21 mouse cellular contexts compared by ENCODE assay signal in the genomic region with DNA sequence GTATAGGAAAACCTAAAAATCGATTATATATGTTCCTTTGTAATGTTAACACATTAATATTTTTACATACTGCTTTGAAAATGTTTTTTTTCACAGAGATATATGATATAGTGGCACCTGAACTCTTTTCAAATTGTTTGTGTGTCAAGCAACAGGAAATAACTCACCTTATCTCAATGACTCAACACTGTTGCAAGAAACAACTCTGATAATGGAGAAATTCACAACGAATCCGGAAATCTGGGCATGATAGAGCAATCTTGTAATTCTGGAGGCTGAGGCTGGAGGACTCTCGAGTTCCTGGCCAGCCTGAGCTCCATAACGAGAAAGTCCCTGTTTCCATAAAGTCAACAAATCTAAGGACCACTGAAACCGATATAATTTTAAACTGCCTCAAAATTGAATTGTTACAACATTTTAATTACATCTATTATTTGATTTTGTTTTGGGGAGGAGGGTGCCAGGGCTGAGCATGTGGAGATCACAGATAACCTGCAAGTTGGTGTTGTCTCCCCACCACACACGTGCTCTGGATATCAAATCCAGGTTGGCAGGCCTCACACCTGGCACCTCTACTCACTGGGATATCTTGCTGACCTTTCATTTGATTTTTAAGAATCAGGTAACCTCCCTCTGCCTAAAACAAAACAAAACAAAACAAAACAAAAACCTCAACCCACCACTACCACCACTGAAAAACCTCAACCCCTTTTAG. TPM values are rescaled to one million over a fixed set of nuclear protein-coding genes. Genes with fewer than 3 reads are reported as not detected.
DNase-seq lines count a peak whose midpoint lies in the region; ATAC-seq and TF ChIP-seq lines count a peak whose summit lies in the region.
"Had no signal": no experiment of that assay in that cellular context is flagged by ENCODE, and none has a peak within 500 bp of the region (broad histone marks: within the 10 kb centered on the region; RNA-seq: fewer than 3 reads in every experiment).

No protein-coding gene starts in this region.

- WGBS in heart, embryonic 15.5 days: 60% methylated on average over 7 of the region's 7 CpGs
- WGBS in liver, embryonic 14.5 days (ENCODE audit: insufficient replicate concordance): 20% methylated on average over 7 of the region's 7 CpGs
- WGBS in forebrain, postnatal 0 days: 91% methylated on average over 7 of the region's 7 CpGs

- TF ChIP-seq EP300 in liver, embryonic 14.5 days (IDR thresholded peaks at IDR 0.05; ENCODE audit: low read depth): peak; percentile 57

- H3K9ac ChIP-seq in heart, embryonic 15.5 days: no peak overlapping the region
- peak overlapping the region; percentile 96 for H3K9ac ChIP-seq in liver, embryonic 14.5 days (replicated peaks)
- H3K9ac ChIP-seq in forebrain, postnatal 0 days: no peak overlapping the region
- H3K9ac ChIP-seq: lung, embryonic 14.5 days; midbrain, embryonic 15.5 days had no signal

- no peak for DNase-seq in heart, adult 18-20 months
- DNase-seq in 416B (ENCODE audit: low read depth): peak; percentile 88
- DNase-seq in G1E (ENCODE audit: low spot score): no peak
- peak in 1 of 3 experiments; percentile 47 for DNase-seq in liver, embryonic 14.5 days (ENCODE audit: low read depth in 3 of 3, low spot score in 3 of 3)
- no peak for DNase-seq in forebrain, postnatal 0 days
- DNase-seq in adrenal gland, adult 18-20 months (ENCODE audit: low spot score in 2 of 2): no peak
- DNase-seq: cerebellum, postnatal 10 days; embryo, embryonic 11 days; gastrocnemius, postnatal 14 days; kidney, postnatal 4 days; lung, embryonic 14.5 days had no signal

- H3K4me1 ChIP-seq in heart, embryonic 15.5 days (replicated peaks): peaks cover 43% of the 10 kb centered on the region
- peaks cover 70% of the 10 kb centered on the region for H3K4me1 ChIP-seq in G1E (ENCODE audit: insufficient read depth, low read depth, low read length)
- peaks cover 70 to 73% of the 10 kb centered on the region in 2 experiments for H3K4me1 ChIP-seq in liver, embryonic 14.5 days (replicated peaks; ENCODE audit: control insufficient read depth in 2 of 2, insufficient read depth in 2 of 2, low read length in 1 of 2)
- H3K4me1 ChIP-seq in forebrain, postnatal 0 days (ENCODE audit: insufficient read depth): peaks cover 11% of the 10 kb centered on the region; the same call in 1 of the 2 replicates

- no peak overlapping the region for H3K4me3 ChIP-seq in heart, embryonic 15.5 days
- H3K4me3 ChIP-seq in G1E (ENCODE audit: low read depth, low read length): peak overlapping the region; percentile 98
- H3K4me3 ChIP-seq in liver, embryonic 14.5 days (ENCODE audit: insufficient read depth in 1 of 2, low read depth in 2 of 2, low read length in 2 of 2): peak overlapping the region; percentile 67 to 92
- no peak overlapping the region for H3K4me3 ChIP-seq in forebrain, postnatal 0 days (ENCODE audit: low read depth, low read length)
- H3K4me3 ChIP-seq: midbrain, embryonic 15.5 days had no signal

- no peak for TF ChIP-seq CTCF in G1E (IDR thresholded peaks at IDR 0.05; ENCODE audit: low read depth, low read length)
- TF ChIP-seq CTCF in liver, embryonic 14.5 days (IDR thresholded peaks at IDR 0.05; ENCODE audit: low read depth): no peak
- TF ChIP-seq CTCF in forebrain, postnatal 0 days (IDR thresholded peaks at IDR 0.05; ENCODE audit: low read depth): no peak

- ATAC-seq in heart, embryonic 15.5 days (replicated peaks; ENCODE audit: insufficient number of reproducible peaks, insufficient read depth, low FRiP score, low read depth): no peak
- ATAC-seq in G1E (ENCODE audit: extremely low read depth, insufficient number of reproducible peaks, low FRiP score, poor library complexity, severe bottlenecking): no peak
- no peak for ATAC-seq in liver, embryonic 14.5 days (ENCODE audit: insufficient read depth)
- no peak for ATAC-seq in forebrain, postnatal 0 days
- ATAC-seq: activated CD4-positive, CD25-positive, alpha-beta regulatory T cell, adult 4 months; forebrain, embryonic 16.5 days; midbrain, embryonic 15.5 days had no signal

- H3K36me3 ChIP-seq in heart, embryonic 15.5 days: no peaks in the 10 kb centered on the region
- H3K36me3 ChIP-seq in G1E (replicated peaks): peaks cover 33% of the 10 kb centered on the region
- peaks cover 7% of the 10 kb centered on the region for H3K36me3 ChIP-seq in liver, embryonic 14.5 days (replicated peaks; ENCODE audit: control insufficient read depth, insufficient read depth, low read depth)
- no peaks in the 10 kb centered on the region for H3K36me3 ChIP-seq in forebrain, postnatal 0 days (ENCODE audit: insufficient read depth)
- H3K36me3 ChIP-seq: midbrain, embryonic 15.5 days had no signal

- peak overlapping the region; percentile 30 for H3K4me2 ChIP-seq in heart, embryonic 15.5 days
- peak overlapping the region; percentile 89 for H3K4me2 ChIP-seq in liver, embryonic 14.5 days (ENCODE audit: low read depth)
- H3K4me2 ChIP-seq in forebrain, postnatal 0 days (ENCODE audit: low read depth): no peak overlapping the region
- H3K4me2 ChIP-seq: midbrain, embryonic 15.5 days had no signal

- peak overlapping the region; percentile 35; the same call in 1 of the 2 replicates for H3K27ac ChIP-seq in heart, embryonic 15.5 days
- peak overlapping the region; percentile 99 for H3K27ac ChIP-seq in liver, embryonic 14.5 days
- H3K27ac ChIP-seq in forebrain, postnatal 0 days (ENCODE audit: low read depth, low read length): no peak overlapping the region
- H3K27ac ChIP-seq: macrophage; midbrain, embryonic 15.5 days had no signal

- H3K9me3 ChIP-seq in heart, embryonic 15.5 days (replicated peaks): no peaks in the 10 kb centered on the region
- peaks cover 10% of the 10 kb centered on the region for H3K9me3 ChIP-seq in G1E (replicated peaks)
- H3K9me3 ChIP-seq in liver, embryonic 14.5 days (ENCODE audit: control insufficient read depth, low read length): no peaks in the 10 kb centered on the region; the same call in 1 of the 2 replicates
- H3K9me3 ChIP-seq in forebrain, postnatal 0 days (ENCODE audit: low read length): no peaks in the 10 kb centered on the region
- H3K9me3 ChIP-seq: midbrain, embryonic 15.5 days had no signal

- H3K27me3 ChIP-seq in heart, embryonic 15.5 days: no peaks in the 10 kb centered on the region
- no peaks in the 10 kb centered on the region for H3K27me3 ChIP-seq in G1E (ENCODE audit: insufficient read depth, low read length)
- H3K27me3 ChIP-seq in liver, embryonic 14.5 days (ENCODE audit: control insufficient read depth, insufficient read depth, low read length): no peaks in the 10 kb centered on the region
- no peaks in the 10 kb centered on the region for H3K27me3 ChIP-seq in forebrain, postnatal 0 days (ENCODE audit: insufficient read depth, low read length)
- H3K27me3 ChIP-seq: midbrain, embryonic 15.5 days had no signal

RNA-seq across cellular contexts. Expression of a gene that starts 4.2 kb away (rescaled TPM):
- 64.4 and 71.7 TPM in 2 replicates for polyA plus RNA-seq in heart, embryonic 15.5 days (2015; fragmentation: Nextera tagmentation; extraction: Ambion mirVana)
- total RNA-seq in heart, adult 18-20 months (2021): 10 to 100 TPM; 77.4 to 91.0 TPM
- total RNA-seq in G1E (2014; fragmentation: Nextera tagmentation): 274 and 280 TPM in 2 replicates
- total RNA-seq in G1E (2017): 292 and 317 TPM in 2 replicates
- polyA plus RNA-seq in G1E (2012): 120 and 122 TPM in 2 replicates
- 55.6 and 84.0 TPM in 2 replicates for polyA plus RNA-seq in liver, embryonic 14.5 days (2012; rRNA removed)
- polyA plus RNA-seq in liver, embryonic 14.5 days (2014; fragmentation: Nextera tagmentation; extraction: Ambion mirVana): 255 and 257 TPM in 2 replicates
- 114 and 119 TPM in 2 replicates for total RNA-seq in forebrain, postnatal 0 days (2014; rRNA removed)
- 197 and 225 TPM in 2 replicates for polyA plus RNA-seq in forebrain, postnatal 0 days (2015; fragmentation: Nextera tagmentation; extraction: Ambion mirVana)
- total RNA-seq in adrenal gland, adult 18-20 months (2021): 10 to 100 TPM; 19.7 to 23.3 TPM

RNA-seq across cellular contexts. Expression of a gene that starts 4.3 kb away (rescaled TPM):
- polyA plus RNA-seq in heart, embryonic 15.5 days (2015; fragmentation: Nextera tagmentation; extraction: Ambion mirVana): 0.10 and 0.21 TPM in 2 replicates
- under 1 TPM in 1 of 2 experiments, not detected in 1; 0.18 TPM for total RNA-seq in heart, adult 18-20 months (2021)
- total RNA-seq in G1E (2014; fragmentation: Nextera tagmentation) (2.6 TPM in 1 of 2 replicates, not detected in the other), G1E (2017) (0.87 and 1.9 TPM in 2 replicates)
- not detected in 2 replicates for polyA plus RNA-seq in G1E (2012)
- 0.10 and 0.13 TPM in 2 replicates for polyA plus RNA-seq in liver, embryonic 14.5 days (2012; rRNA removed)
- 0.11 and 0.28 TPM in 2 replicates for polyA plus RNA-seq in liver, embryonic 14.5 days (2014; fragmentation: Nextera tagmentation; extraction: Ambion mirVana)
- total RNA-seq in forebrain, postnatal 0 days (2014; rRNA removed): 0.31 and 1.00 TPM in 2 replicates
- polyA plus RNA-seq in forebrain, postnatal 0 days (2015; fragmentation: Nextera tagmentation; extraction: Ambion mirVana): 0.67 and 0.73 TPM in 2 replicates
- under 1 TPM; 0.32 to 0.33 TPM for total RNA-seq in adrenal gland, adult 18-20 months (2021)
- polyA plus RNA-seq: activated CD4-positive, CD25-positive, alpha-beta regulatory T cell, adult 4 months had no signal

RNA-seq across cellular contexts. Expression of a gene that starts 50.6 kb away (rescaled TPM):
- not detected in 2 replicates for polyA plus RNA-seq in heart, embryonic 15.5 days (2015; fragmentation: Nextera tagmentation; extraction: Ambion mirVana)
- total RNA-seq in heart, adult 18-20 months (2021): not detected
- not detected in 2 replicates for total RNA-seq in G1E (2014; fragmentation: Nextera tagmentation)
- total RNA-seq in G1E (2017): 0.05 and 0.12 TPM in 2 replicates
- polyA plus RNA-seq in G1E (2012): not detected in 2 replicates
- polyA plus RNA-seq in liver, embryonic 14.5 days (2012; rRNA removed): not detected in 2 replicates
- not detected in 2 replicates for polyA plus RNA-seq in liver, embryonic 14.5 days (2014; fragmentation: Nextera tagmentation; extraction: Ambion mirVana)
- total RNA-seq in forebrain, postnatal 0 days (2014; rRNA removed): not detected in 2 replicates
- polyA plus RNA-seq in forebrain, postnatal 0 days (2015; fragmentation: Nextera tagmentation; extraction: Ambion mirVana): not detected in 2 replicates
- total RNA-seq in adrenal gland, adult 18-20 months (2021): not detected
- total RNA-seq: adrenal gland, postnatal 4 days; gastrocnemius, postnatal 14 days; hematopoietic stem cell, adult 5-6 weeks; layer of hippocampus, postnatal 25 days; left cerebral cortex, postnatal 36 days had no signal
- polyA plus RNA-seq: activated CD4-positive, CD25-positive, alpha-beta regulatory T cell, adult 4 months; forebrain, embryonic 16.5 days; lung, embryonic 14.5 days; macrophage; midbrain, embryonic 15.5 days; neural tube, embryonic 11.5 days had no signal

Comparison
In these comparisons a context has a peak if more than half of its experiments do, and no peak if none do; other contexts are left out.
1. H3K4me3 ChIP-seq: peak in G1E (single experiment) and liver, embryonic 14.5 days (2 of 2); none in heart, embryonic 15.5 days (single experiment) and forebrain, postnatal 0 days (single experiment).